Mouse (Mus musculus): Measurements from ENCODE around the gene Clybl.

The Clybl gene

DNA sequence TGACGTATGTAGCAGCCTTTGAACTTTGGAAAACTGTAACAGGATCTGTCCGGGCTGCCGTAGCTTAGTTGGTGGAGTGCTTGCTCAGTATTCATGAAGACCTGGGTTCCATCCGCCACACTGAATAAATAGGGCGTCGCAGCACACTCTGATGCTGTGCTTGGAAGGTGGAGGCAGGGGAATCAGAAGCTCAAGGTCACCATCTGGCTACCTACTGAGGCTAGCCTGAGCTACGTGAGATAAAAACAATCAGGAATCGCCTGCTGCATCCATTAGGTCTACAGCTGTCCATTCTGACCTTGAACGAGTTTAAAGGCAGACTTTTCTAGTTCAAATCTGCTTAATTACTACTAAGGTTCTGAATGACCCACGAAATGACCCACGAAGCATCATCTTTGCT lies 118.8 kb downstream of the Clybl start:
- DNase-seq (ENCODE audit: low read depth, low spot score), result no peak

DNA sequence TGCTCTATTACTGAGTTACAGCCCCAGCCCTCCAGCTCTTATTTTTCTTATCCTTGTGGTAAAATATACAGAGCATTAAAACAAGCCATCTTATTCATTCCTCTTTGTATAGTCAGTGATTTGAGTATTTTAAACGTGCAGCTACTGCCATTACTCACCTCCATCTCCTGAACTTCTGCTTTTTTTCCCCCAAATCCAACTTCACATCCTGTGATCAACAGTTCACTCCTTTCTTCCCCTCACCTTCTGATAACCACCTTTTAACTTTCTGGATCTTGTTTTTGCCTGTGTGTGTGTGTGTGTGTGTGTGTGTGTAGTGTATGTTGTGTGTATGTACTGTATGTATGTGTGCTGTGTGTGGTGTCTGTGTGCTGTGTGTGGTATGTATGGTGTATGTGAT lies 122.3 kb downstream of the Clybl start:
- DNase-seq (ENCODE audit: low read depth, low spot score), result no peak

DNA sequence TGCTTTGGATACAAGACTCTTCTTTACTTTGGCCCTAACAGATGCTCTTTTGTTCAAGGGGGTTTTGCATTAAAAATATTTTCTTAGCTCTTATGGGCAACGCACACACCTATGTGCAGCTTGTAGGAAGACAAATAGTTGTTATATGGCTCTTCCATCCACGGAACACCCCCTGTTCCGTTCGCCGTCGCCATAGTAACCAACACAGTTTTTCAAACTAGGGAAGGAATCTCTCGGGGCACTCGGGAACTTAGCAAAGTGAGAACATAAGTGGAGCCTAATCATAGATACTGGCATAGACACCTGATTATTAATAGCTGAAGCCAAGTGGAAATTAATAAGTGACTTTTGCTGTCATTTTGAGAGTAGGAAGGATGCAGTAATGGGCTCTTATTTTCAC lies 123.6 kb downstream of the Clybl start:
- no peak for DNase-seq (ENCODE audit: low read depth, low spot score)

DNA sequence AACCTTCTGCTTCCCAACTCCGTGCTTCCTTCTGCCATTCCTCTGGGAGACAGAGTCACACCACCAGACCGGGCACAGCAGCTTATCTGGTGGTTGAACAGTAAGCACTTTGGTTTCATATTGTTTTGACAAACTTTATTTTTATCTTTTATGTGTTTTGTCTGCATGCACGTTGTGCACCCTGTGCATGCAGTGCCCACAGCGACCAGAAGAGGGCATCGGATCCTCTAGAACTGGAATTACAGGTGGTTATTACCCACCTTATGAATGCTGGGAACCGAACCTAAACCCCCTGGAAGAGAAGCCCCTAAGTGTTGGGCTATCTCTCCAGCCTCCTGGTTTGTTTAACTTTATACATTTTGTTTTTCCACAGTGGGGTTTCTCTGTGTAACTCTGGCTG lies 130.9 kb downstream of the Clybl start:
- DNase-seq (ENCODE audit: low read depth, low spot score), result no peak

DNA sequence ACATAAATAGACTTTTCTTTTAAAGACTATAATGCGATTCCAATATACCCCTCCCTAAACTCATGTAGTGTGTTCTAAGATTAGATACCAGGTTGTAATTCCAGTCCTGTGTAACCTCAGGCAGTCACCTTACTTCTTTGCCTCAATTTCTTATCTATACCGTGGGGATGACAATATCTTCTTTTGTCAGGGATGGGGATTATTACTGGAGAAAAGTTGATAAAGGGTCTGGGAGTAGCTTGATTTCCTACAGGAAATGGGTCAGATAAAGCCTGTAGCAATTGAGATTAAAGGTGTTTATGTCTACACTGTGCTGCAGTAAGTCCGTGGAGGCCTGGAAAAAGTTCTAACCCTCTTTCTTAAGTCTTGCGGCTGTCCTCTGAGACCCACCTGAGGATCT lies 131.8 kb downstream of the Clybl start:
- DNase-seq (ENCODE audit: low read depth, low spot score), result no peak

- no peak for DNase-seq (ENCODE audit: low read depth, low spot score)
Measured at GRCm38 (mm10) chr14:122315743-122316142, 134.2 kb downstream of the Clybl start.

DNA sequence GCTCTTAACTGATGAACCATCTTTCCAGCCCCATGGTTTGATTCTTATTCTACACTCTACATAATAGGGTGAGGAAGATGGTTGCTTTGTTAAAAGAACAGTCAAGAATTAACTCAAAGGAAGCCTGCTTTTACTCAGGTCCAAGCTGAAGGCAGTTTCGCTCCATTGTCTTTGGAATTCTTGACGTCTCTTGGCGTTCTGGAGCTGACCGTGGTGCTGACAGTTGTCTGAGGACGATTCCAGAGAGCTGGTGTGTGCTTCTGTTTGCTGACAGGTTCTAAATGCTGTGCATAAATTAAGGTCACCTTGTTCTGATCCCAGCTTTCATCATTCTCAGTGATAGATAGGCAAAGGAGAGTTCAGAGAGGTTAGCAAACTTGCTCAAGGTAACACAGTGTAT lies 140.6 kb downstream of the Clybl start:
- DNase-seq (ENCODE audit: low read depth, low spot score), result peak; percentile 28

DNA sequence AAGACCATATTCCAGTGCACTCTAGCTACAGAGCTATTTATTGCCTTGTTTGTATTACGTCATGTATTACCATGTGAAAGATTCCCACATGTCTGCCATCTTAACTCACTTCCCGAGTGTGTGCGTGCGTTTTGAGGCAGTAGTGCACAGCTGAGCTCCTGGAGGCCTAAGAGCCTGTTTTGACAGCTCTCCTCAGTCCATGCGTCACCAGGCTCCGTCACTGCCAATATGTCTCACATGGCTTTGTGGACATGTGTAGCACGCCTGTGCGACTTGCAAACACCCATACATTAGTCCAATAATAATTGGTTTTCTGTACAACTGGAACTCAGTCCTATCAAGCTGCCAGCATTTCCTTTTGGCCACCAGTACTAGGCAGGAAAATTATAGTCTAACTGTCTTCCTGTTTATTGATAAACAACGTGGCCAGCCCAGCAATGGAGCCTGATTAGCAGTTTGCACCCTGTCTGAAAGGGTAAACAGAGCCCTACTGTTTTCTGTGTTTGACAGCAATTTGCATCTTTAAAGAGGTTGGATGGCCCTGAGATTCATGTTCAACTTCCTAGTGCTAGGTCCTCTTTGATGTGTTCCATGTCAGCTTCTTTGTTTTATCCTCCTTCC lies 142.4 kb downstream of the Clybl start:
- DNase-seq (ENCODE audit: low read depth, low spot score), result no peak

DNA sequence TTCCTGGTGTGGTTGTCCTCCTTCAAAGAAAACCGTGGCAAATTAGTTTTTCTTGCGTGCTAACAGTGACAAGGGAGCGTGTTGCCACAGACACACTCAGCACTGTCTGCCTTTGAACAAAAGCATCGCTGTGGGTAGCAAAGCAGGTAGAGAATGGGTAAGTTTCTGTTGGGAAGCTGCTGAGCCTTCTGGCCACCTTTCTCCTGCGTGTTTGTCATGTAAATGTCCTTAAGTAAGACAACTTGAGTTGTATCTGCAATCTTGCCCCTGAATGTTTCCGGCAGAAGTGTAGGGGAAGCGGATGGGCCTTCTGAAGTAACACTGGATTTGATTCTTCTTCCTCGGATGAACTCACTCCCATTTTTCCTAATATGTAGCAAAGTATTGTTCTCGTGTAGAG lies 148.6 kb downstream of the Clybl start:
- no peak for DNase-seq (ENCODE audit: low read depth, low spot score)

DNA sequence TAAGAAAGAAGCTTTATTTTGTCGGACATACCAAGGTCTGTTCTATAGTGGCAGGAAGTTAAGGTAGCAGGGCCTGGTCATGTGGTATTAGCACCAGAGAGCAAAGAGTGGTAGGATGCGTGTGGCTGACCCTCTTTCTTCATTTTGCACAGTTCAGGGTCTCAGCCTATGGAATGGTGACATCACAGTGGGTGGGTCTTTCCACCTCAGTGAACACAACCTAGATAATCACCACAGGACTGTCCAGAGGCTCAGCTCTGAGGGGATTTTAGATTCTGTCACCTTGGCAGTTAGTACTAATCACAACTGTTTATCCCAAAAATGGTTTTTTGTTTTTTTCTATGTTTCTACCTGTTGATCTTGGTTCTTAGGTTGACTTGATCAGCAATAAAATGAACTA lies 149.2 kb downstream of the Clybl start:
- DNase-seq (ENCODE audit: low read depth, low spot score), result no peak

DNA sequence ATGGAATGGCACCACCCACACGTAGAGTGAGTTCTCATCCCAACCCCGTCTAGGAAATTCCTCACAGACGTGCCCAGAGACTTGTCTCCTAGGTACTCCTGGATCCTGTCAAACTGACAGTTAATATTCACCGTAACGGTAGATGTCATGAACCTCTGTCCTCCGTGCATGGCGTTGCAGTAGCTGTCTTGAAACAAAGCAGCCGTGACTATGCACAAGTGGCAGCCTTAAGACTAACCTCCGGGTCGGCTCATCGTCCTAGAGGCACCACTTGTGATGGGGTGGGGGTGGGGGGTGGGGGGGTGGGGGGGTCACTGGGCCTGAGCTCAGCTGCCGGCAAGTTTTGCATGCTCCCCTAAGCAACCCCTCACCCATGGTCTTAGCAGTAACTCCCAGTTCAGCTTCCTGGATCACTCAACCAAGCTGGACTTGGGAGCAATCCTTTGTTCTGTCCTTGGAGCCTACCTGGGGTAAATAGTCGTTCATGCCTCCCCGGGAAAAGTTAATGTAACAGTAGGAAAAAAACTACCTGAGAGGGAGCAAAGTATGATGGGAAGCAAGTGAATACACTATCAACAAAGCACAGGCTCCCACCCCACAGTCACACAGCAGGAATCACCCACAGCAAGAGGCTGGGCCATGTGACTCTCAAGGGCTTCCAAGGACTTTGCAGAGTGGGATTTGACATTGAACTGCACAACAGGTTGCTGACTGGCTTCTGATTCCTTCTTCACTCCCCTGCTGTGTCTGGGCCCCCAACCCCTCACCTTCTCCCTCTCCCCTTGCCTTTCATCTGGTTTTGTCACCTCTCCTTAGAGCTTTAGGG lies 150.3 kb downstream of the Clybl start:
- DNase-seq (ENCODE audit: low read depth, low spot score), result no peak

DNA sequence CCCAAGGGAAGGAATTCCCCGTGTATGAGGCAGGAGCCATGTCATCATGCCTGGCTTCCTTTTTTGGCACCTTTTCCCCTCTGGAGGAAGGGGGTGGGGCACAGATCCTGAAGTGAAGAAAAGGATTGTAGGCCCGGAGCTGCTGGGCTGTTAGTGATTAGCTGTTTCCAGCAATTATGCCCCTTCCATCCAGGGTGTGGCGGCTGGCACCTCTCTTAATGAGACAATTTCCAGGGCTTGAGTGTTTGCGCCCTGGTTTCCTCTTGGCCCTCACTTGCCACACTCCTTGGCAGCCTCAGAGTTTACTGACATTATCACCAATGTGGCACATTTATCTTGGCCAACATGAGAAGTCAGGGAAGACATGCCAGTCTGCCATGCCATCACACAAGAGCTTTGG lies 155.5 kb downstream of the Clybl start:
- DNase-seq (ENCODE audit: low read depth, low spot score), result peak; percentile 25

DNA sequence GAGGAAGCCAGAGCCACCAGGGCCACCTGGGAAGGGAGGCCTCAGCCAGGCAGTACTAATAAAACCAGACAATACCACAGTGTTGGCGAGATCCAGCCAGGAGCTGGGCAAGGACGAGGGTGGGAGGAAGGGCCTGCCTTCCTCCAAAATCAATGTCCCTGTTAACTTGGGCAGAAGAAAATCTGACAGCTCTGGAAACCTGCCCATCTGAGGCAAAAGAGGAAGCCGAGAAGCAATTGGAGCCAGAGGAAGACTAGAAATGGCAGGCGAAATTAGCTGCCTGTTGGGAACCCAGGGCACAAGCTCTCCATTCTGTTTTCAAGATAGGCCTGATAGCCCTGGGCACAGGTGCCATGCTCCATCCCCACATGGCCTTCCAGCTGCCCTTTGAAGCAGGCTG lies 157.3 kb downstream of the Clybl start:
- no peak for DNase-seq (ENCODE audit: low read depth, low spot score)

DNA sequence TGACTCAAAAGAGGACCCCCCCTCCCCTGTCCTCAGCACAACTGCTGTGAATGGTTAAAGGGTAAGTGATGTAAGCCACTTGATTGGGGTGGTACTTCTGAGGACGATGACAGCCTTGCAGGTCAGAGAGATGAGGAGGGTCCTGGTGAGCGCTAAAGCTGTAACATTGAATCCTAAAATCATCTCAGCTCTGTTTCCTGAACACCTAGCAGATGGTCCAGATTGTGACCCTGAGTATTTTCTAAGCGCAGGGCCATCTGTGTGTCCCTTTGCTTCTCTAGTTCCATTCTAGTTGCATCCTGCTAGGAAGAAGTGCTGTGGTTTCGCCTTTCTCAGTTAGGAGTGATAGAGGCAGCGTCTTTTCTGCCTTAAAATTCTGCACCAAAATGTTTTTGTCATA lies 158.6 kb downstream of the Clybl start:
- DNase-seq (ENCODE audit: low read depth, low spot score), result no peak

DNA sequence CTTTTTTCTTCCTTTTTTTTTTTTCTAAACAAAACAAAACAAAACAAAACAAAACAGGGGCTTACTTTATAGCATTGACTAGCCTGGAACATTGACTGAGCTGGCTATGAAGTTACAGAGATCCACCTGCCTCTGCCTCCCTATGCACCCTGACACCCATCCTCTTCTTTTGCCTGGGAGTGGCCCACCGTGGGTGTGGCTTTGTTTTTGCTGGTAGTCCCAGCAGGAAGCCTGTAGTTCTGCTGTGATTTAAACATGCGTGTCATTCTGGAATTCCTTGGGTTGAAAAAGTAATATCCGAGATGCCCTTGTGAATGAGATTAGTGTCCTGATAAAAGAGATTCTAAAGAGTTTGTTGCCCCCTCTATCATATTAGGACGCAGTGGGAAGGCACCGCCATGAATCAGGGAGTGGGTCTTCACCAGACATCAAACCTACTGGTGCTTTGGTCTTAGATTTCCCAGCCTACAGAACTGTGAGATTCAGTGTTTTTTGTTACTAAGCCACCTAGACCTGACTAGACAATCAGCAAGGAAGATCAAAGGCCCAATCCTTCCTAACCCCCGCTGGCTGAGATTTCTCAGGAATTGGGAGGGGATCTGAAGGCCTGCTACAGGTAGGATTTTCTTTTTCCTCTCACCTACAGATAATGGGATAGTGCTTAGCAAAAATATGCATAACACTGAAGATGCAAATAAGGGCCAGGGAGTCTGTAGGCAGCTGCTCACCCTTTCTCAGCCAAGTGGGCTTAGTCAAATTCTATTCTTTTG lies 160.3 kb downstream of the Clybl start:
- no peak for DNase-seq (ENCODE audit: low read depth, low spot score)

GRCm38 (mm10) chr14:122344272-122345224 lies 163.0 kb downstream of the Clybl start:
- no peak for DNase-seq (ENCODE audit: low read depth, low spot score)

GRCm38 (mm10) chr14:122348069-122348468 lies 166.6 kb downstream of the Clybl start:
- DNase-seq (ENCODE audit: low read depth, low spot score), result no peak

DNA sequence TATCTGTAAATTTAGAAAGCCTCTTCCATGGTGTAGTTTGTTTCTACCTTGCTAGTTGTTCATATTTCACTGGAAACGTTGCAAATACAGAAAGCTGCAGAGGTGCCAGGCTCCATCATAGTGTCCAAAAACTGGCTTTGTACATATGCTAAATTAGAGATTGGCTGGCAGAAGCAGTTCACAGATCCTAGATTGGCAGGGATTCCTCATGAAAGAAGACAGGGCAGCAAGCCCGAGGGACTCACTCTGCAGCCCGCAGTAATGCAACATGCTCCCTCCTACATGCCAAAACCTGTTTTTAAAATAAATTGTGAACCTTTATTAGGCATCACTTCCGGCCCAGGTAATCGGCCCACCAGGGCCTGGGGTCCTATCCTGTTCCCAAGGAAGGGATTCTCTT lies 167.8 kb downstream of the Clybl start:
- no peak for DNase-seq (ENCODE audit: low read depth, low spot score)

DNA sequence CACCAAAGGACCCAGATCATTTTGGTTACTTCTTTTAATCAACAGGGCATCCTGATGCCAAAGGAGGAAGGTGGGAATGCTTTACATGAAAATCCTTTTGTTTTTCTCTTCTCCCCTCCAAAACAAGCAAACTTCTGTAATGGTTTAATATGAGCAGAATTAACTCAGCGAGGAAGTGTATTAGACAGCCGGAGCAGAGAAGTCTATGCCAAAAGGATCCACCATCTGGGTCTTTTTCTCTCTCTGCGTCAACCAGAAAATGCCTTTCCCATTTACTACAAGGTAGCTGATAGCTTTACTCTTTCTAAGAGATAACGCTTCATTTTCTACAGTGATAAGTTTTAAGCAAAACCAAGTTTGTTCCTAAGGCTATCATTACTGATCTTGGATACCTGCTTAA lies 168.3 kb downstream of the Clybl start:
- DNase-seq (ENCODE audit: low read depth, low spot score), result no peak

- no peak for DNase-seq (ENCODE audit: low read depth, low spot score)
Measured at GRCm38 (mm10) chr14:122350766-122351165, 169.3 kb downstream of the Clybl start.

DNA sequence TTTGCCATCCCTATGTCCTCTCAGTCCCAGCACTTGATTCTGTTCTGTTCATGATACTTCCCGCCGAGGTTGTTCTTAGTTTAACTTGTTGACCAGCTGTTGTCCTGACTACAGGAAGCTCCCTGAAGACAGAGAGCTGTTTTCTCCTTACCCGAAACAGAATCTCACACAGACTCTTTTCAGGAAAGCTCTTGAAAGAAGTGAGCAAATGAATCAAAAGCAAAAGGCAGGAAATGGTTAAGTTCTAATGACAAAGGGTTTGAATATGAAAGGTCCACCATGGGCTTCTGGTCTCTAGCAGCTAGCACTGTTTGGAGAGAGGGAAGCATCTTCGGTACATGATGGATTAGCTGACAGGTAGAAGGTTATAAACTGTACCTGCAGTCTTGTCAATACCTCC lies 175.8 kb downstream of the Clybl start:
- DNase-seq (ENCODE audit: low read depth, low spot score), result no peak

DNA sequence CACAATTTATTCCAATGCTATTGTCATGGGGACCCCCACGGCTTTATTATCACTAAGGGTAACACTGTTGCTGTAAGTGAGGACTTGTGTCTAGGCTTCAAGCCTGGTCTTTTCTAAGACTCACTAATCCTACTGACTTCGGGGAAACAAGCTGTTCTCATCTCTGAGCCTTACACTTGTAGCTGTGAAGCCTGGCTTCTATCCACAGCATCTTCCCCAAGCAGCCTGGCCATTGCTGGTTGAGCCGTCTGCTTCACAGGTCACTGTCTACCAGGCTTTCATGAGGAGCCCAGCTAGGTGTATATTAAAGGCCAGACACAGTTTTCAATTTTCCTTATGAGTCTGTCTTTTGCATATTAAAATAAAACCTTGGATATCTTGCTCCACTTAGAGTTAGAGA lies 177.1 kb downstream of the Clybl start:
- no peak for DNase-seq (ENCODE audit: low read depth, low spot score)

All from 3T3-L1 (cell line).